Comparison of ENCODE assay signal across 10 mouse cellular contexts in the genomic region with DNA sequence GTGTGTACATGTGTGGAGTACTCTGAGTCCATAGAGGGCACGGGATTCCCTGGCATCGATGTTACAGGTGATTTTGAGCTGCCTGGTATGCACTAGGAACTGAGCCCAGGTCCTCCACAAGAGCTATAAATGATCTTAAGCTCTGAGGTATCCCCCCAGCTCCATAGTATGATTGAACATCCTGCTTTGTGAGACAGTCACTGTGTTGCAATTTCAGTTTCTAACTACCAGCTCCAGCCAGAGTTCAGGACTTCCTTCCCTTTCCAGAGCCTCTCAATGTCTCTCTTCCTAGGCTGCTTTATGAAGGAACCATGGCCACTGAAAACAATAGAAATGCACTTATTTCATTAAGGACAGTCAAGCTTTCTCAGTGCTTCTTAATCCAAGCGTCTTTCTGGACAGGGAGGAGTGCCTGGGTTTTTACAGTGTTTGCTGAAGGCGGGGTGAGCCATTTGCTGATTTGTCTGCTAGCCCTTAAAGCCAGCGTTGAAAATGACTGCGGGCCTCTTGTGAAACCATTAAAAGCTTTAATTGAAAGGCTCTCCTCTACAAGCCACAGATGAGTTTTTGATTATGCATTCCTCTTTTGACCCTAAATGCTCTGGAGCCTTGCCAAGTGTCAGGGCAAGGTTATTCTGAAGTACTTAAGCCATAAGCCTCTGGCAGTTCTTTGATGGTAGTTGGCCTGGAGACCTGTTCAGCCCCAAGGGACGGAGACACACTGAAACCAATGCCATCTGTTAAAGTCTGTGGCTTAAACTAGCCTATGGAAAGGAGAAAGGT.
DNase-seq lines count a peak whose midpoint lies in the region; ATAC-seq and TF ChIP-seq lines count a peak whose summit lies in the region.
"Had no signal": no experiment of that assay in that cellular context is flagged by ENCODE, and none has a peak within 500 bp of the region (broad histone marks: within the 10 kb centered on the region; RNA-seq: fewer than 3 reads in every experiment).

No protein-coding gene starts in this region.

- no peak for TF ChIP-seq CTCF in intestine, postnatal 0 days (IDR thresholded peaks at IDR 0.05; ENCODE audit: low read depth)

- no peaks in the 10 kb centered on the region for H3K36me3 ChIP-seq in intestine, embryonic 14.5 days (ENCODE audit: control insufficient read depth, insufficient read depth, low read length)
- H3K36me3 ChIP-seq in intestine, postnatal 0 days (ENCODE audit: control insufficient read depth, insufficient read depth): no peaks in the 10 kb centered on the region
- no peaks in the 10 kb centered on the region for H3K36me3 ChIP-seq in intestine, embryonic 15.5 days

- H3K27ac ChIP-seq in intestine, embryonic 14.5 days (ENCODE audit: low read depth): peak overlapping the region; percentile 19; the same call in 1 of the 2 replicates
- H3K27ac ChIP-seq in intestine, postnatal 0 days (ENCODE audit: low read depth, low read length): no peak overlapping the region
- H3K27ac ChIP-seq in intestine, embryonic 15.5 days: no peak overlapping the region

- 37% methylated on average over 7 of the region's 7 CpGs for WGBS in intestine, embryonic 14.5 days
- 35% methylated on average over 7 of the region's 7 CpGs for WGBS in intestine, postnatal 0 days
- 39% methylated on average over 7 of the region's 7 CpGs for WGBS in intestine, embryonic 15.5 days

- H3K4me1 ChIP-seq in intestine, embryonic 14.5 days (replicated peaks; ENCODE audit: control insufficient read depth, insufficient read depth, low read length): no peaks in the 10 kb centered on the region
- H3K4me1 ChIP-seq in intestine, postnatal 0 days (replicated peaks; ENCODE audit: control insufficient read depth, insufficient read depth, low read length): no peaks in the 10 kb centered on the region
- H3K4me1 ChIP-seq in intestine, embryonic 15.5 days (replicated peaks): peaks cover 7% of the 10 kb centered on the region; the same call in 1 of the 2 replicates

- no peak for DNase-seq in intestine, embryonic 14.5 days (ENCODE audit: low spot score)
- DNase-seq in embryo, embryonic 10 days (ENCODE audit: low spot score): peak; percentile 72
- DNase-seq in lung, postnatal 14 days: peak; percentile 4
- no peak for DNase-seq in liver
- no peak for DNase-seq in right cerebral cortex, postnatal 14 days
- no peak for DNase-seq in left cerebral cortex, adult 8-10 months (ENCODE audit: low spot score in 2 of 2)
- DNase-seq: adrenal gland, adult 8-10 months; heart, adult 11 months had no signal

- no peaks in the 10 kb centered on the region for H3K27me3 ChIP-seq in intestine, embryonic 14.5 days (replicated peaks; ENCODE audit: control insufficient read depth, insufficient read depth, low read length)
- H3K27me3 ChIP-seq in intestine, postnatal 0 days (replicated peaks; ENCODE audit: control insufficient read depth, insufficient read depth, low read length): no peaks in the 10 kb centered on the region
- H3K27me3 ChIP-seq in intestine, embryonic 15.5 days (replicated peaks): no peaks in the 10 kb centered on the region

- H3K4me3 ChIP-seq in intestine, embryonic 14.5 days (ENCODE audit: low read depth, low read length): no peak overlapping the region
- no peak overlapping the region for H3K4me3 ChIP-seq in intestine, postnatal 0 days (ENCODE audit: low read depth, low read length)
- H3K4me3 ChIP-seq in intestine, embryonic 15.5 days (replicated peaks): no peak overlapping the region

- no peak overlapping the region for H3K9ac ChIP-seq in intestine, embryonic 14.5 days (ENCODE audit: low read length)
- no peak overlapping the region for H3K9ac ChIP-seq in intestine, postnatal 0 days (ENCODE audit: low read depth, low read length)
- H3K9ac ChIP-seq in intestine, embryonic 15.5 days: no peak overlapping the region

- H3K9me3 ChIP-seq in intestine, embryonic 14.5 days (ENCODE audit: control insufficient read depth, low read length): no peaks in the 10 kb centered on the region
- H3K9me3 ChIP-seq in intestine, postnatal 0 days (ENCODE audit: control insufficient read depth): no peaks in the 10 kb centered on the region
- H3K9me3 ChIP-seq in intestine, embryonic 15.5 days: no peaks in the 10 kb centered on the region

- H3K4me2 ChIP-seq in intestine, embryonic 14.5 days (ENCODE audit: low read length): no peak overlapping the region
- H3K4me2 ChIP-seq in intestine, postnatal 0 days (replicated peaks; ENCODE audit: low read depth): no peak overlapping the region
- no peak overlapping the region for H3K4me2 ChIP-seq in intestine, embryonic 15.5 days (replicated peaks)

- ATAC-seq in intestine, embryonic 14.5 days (replicated peaks; ENCODE audit: low FRiP score, low TSS enrichment, low read depth): no peak
- ATAC-seq in intestine, postnatal 0 days: no peak
- ATAC-seq in intestine, embryonic 15.5 days: peak; percentile 78

Comparison
In these comparisons a context has a peak if more than half of its experiments do, and no peak if none do; other contexts are left out.
1. DNase-seq: peak in embryo, embryonic 10 days (single experiment) and lung, postnatal 14 days (single experiment); none in intestine, embryonic 14.5 days (single experiment), liver (single experiment), right cerebral cortex, postnatal 14 days (single experiment) and left cerebral cortex, adult 8-10 months (0 of 2).